Mouse (Mus musculus) liver, embryonic 16.5 days (tissue): ENCODE measurements around the gene Pea15a. TPM values are rescaled to one million over a fixed set of nuclear protein-coding genes. Genes with fewer than 3 reads are reported as not detected.

ENCODE experiments used
- ATAC-seq: fragments of 200-750 bp; cut with Nextera tagmentation; 2 replicates; pipeline ENCODE4 v1.8.0; 2017; ENCODE audit warnings: low read depth, mild to moderate bottlenecking, moderate number of reproducible peaks, moderate library complexity
- H3K27ac ChIP-seq: fragments of 300-500 bp; sonication (generic); 2 replicates; pipeline ENCODE4 v1.5.1; 2014; ENCODE audit warnings: mild to moderate bottlenecking, low read length
- H3K27me3 ChIP-seq: fragments of 300-500 bp; sonication (generic); 2 replicates; pipeline ENCODE4 v1.6.1; 2014; ENCODE audit warnings: low read depth, low read length, mixed read lengths; ENCODE audit not compliant: control insufficient read depth, insufficient read depth
- H3K36me3 ChIP-seq: fragments of 300-500 bp; sonication (generic); 2 replicates; pipeline ENCODE4 v1.6.1; 2014; ENCODE audit warnings: mild to moderate bottlenecking; ENCODE audit not compliant: control insufficient read depth, insufficient read depth
- H3K4me1 ChIP-seq: fragments of 300-500 bp; sonication (generic); 2 replicates; pipeline ENCODE4 v1.6.1; 2014; ENCODE audit warnings: low read depth, low read length, mixed read lengths; ENCODE audit not compliant: control insufficient read depth
- H3K4me2 ChIP-seq: fragments of 300-500 bp; sonication (generic); 2 replicates; pipeline ENCODE4 v1.6.1; 2014; ENCODE audit warnings: low read depth, low read length, mixed read lengths
- H3K4me3 ChIP-seq: fragments of 300-500 bp; sonication (generic); 2 replicates; pipeline ENCODE4 v1.5.1; 2014; ENCODE audit warnings: low read depth, mild to moderate bottlenecking, low read length
- H3K9ac ChIP-seq: fragments of 300-500 bp; sonication (generic); 2 replicates; pipeline ENCODE4 v1.6.1; 2014; ENCODE audit warnings: low read depth, low read length
- H3K9me3 ChIP-seq: fragments of 300-500 bp; sonication (generic); replicated peaks from 2 replicates; pipeline ENCODE4 v1.6.1; 2016; ENCODE audit warnings: low read length; ENCODE audit not compliant: control insufficient read depth
- WGBS: fragments of 180-500 bp; shearing (Covaris S2); extraction: QIAGEN DNeasy Blood & Tissue Kit; methylation state at CpG from one replicate; pipeline ENCODE4 v1.1.7; 2014; ENCODE audit not compliant: insufficient replicate concordance; 5-methylcytosine and 5-hydroxymethylcytosine counted together
- polyA plus RNA-seq: library from polyadenylated mRNA; unstranded; fragments of >200 nt; fragmentation: Nextera tagmentation; extraction: Ambion mirVana; gene quantifications from 2 replicates; pipeline ENCODE4 v1.2.1, GENCODE M21; 2015

Pea15a gene
- polyA plus RNA-seq, 1 experiment from 2014 or later, result 21.5 TPM

GRCm38 (mm10) chr1:172172381-172172780, 34.2 kb downstream of the Pea15a start:
- 91% methylated on average over 21 of the region's 21 CpGs for whole genome bisulfite sequencing
- Histone ChIP-seq H3K27me3 (no peaks in the 10 kb centered on the region), H3K4me3 (no peak overlapping the region), H3K36me3 (peaks cover 59% of the 10 kb centered on the region), H3K9ac (no peak overlapping the region), H3K4me2 (no peak overlapping the region), H3K9me3 (no peaks in the 10 kb centered on the region), H3K27ac (no peak overlapping the region), H3K4me1 (no peaks in the 10 kb centered on the region)
- no peak for ATAC-seq

- Histone ChIP-seq H3K4me2 (no peak overlapping the region), H3K9me3 (no peaks in the 10 kb centered on the region), H3K9ac (no peak overlapping the region), H3K36me3 (peaks cover 62% of the 10 kb centered on the region), H3K4me1 (no peaks in the 10 kb centered on the region), H3K27ac (no peak overlapping the region), H3K4me3 (no peak overlapping the region), H3K27me3 (no peaks in the 10 kb centered on the region)
- ATAC-seq, result no peak
- 86% methylated on average over 5 of the region's 5 CpGs for WGBS
Measured at GRCm38 (mm10) chr1:172169809-172170208, 36.8 kb downstream of the Pea15a start.

DNA sequence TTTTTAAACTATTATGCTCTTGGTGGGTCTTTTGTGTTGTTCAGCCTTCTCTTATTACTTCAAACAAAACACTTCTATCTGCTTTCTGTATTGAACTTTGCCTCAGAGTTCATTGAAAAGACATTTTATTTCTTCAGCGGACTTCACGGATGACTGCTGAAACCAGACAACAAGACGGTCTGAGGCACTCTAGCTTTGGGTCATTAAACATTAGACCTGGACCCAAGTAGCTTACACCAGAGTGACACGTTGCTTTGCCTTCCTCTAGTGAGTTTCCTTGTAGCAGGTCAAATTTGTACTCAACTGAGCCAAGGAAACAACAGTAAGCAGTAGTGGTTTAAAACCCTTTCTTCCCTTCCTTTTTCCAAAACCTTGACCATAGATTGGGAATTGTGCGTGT, 38.7 kb downstream of the Pea15a start:
- peaks cover 46% of the 10 kb centered on the region for H3K36me3 ChIP-seq
- H3K9me3 ChIP-seq, result no peaks in the 10 kb centered on the region
- H3K4me1 ChIP-seq, result no peaks in the 10 kb centered on the region; the same call in 1 of the 2 replicates
- no peak overlapping the region for H3K4me3 ChIP-seq
- H3K27me3 ChIP-seq, result no peaks in the 10 kb centered on the region
- no peak overlapping the region for H3K9ac ChIP-seq
- no peak overlapping the region for H3K27ac ChIP-seq
- no peak for ATAC-seq
- 79% methylated on average over 5 of the region's 5 CpGs for WGBS
- no peak overlapping the region for H3K4me2 ChIP-seq

DNA sequence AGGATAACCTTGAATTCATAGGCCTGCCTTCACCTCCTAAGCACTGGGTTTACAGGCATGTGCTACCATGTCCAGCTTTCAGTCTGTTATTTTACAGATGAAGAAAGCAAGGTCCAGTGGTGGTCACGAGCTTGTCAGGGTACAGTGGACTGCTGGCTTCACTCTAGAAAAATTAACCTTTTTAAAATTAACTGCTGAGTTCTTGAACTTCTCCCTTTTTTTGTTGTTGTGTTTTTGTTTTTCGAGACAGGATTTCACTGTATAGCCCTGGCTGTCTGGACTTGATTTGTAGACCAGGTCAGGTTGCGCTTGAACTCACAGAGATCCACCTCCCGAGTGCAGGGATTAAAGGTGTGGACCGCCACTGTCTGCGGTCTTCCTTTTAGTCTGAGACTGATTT, 43.6 kb downstream of the Pea15a start:
- peaks cover 3% of the 10 kb centered on the region for H3K4me1 ChIP-seq
- no peak for ATAC-seq
- no peak overlapping the region for H3K9ac ChIP-seq
- no peak overlapping the region for H3K27ac ChIP-seq
- H3K27me3 ChIP-seq, result no peaks in the 10 kb centered on the region
- H3K9me3 ChIP-seq, result no peaks in the 10 kb centered on the region
- H3K4me3 ChIP-seq, result no peak overlapping the region
- 75% methylated on average over 6 of the region's 6 CpGs for WGBS
- no peak overlapping the region for H3K4me2 ChIP-seq
- peaks cover 22% of the 10 kb centered on the region for H3K36me3 ChIP-seq

GRCm38 (mm10) chr1:172162009-172162408, 44.6 kb downstream of the Pea15a start:
- H3K27ac ChIP-seq, result no peak overlapping the region
- WGBS, result 87% methylated on average over 1 of the region's 1 CpGs
- no peak overlapping the region for H3K9ac ChIP-seq
- no peak for ATAC-seq
- no peak overlapping the region for H3K4me3 ChIP-seq
- no peaks in the 10 kb centered on the region for H3K27me3 ChIP-seq
- no peak overlapping the region for H3K4me2 ChIP-seq
- peaks cover 3% of the 10 kb centered on the region for H3K4me1 ChIP-seq
- H3K36me3 ChIP-seq, result peaks cover 13% of the 10 kb centered on the region
- H3K9me3 ChIP-seq, result no peaks in the 10 kb centered on the region

DNA sequence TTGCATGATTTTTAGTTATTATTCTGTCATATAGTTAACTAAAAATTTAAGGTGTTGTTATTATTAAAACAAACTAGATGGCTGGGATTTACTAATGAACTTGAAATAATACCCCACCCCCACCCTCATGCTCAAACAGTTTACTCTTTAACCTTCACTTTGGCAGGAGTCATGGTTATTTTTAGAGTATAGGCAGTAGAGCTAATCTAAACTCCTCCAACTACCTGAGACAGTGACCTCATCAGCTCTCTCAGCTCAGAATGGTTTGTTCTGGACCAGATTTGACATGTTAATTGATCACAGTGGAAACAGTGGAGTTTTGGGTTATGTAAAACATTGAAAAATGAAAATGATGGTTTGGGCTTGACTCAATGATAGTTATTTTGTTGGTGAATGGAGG, 46.1 kb downstream of the Pea15a start:
- no peaks in the 10 kb centered on the region for H3K27me3 ChIP-seq
- ATAC-seq, result peak; percentile 69
- peaks cover 7% of the 10 kb centered on the region for H3K36me3 ChIP-seq
- H3K4me3 ChIP-seq, result no peak overlapping the region
- H3K27ac ChIP-seq, result no peak overlapping the region
- no peak overlapping the region for H3K9ac ChIP-seq
- H3K9me3 ChIP-seq, result no peaks in the 10 kb centered on the region
- H3K4me2 ChIP-seq, result no peak overlapping the region
- peaks cover 3% of the 10 kb centered on the region for H3K4me1 ChIP-seq

- no peaks in the 10 kb centered on the region for H3K9me3 ChIP-seq
- peaks cover 7% of the 10 kb centered on the region for H3K36me3 ChIP-seq
- H3K27ac ChIP-seq, result no peak overlapping the region
- peaks cover 3% of the 10 kb centered on the region for H3K4me1 ChIP-seq
- no peak overlapping the region for H3K9ac ChIP-seq
- no peak for ATAC-seq
- WGBS, result 79% methylated on average over 4 of the region's 4 CpGs
- H3K4me3 ChIP-seq, result no peak overlapping the region
- H3K27me3 ChIP-seq, result no peaks in the 10 kb centered on the region
- no peak overlapping the region for H3K4me2 ChIP-seq
Measured at GRCm38 (mm10) chr1:172159970-172160369, 46.6 kb downstream of the Pea15a start.

- WGBS, result 55% methylated on average over 3 of the region's 3 CpGs
- no peaks in the 10 kb centered on the region for H3K27me3 ChIP-seq
- ATAC-seq, result no peak
Measured at GRCm38 (mm10) chr1:172155518-172155917, 51.1 kb downstream of the Pea15a start.

DNA sequence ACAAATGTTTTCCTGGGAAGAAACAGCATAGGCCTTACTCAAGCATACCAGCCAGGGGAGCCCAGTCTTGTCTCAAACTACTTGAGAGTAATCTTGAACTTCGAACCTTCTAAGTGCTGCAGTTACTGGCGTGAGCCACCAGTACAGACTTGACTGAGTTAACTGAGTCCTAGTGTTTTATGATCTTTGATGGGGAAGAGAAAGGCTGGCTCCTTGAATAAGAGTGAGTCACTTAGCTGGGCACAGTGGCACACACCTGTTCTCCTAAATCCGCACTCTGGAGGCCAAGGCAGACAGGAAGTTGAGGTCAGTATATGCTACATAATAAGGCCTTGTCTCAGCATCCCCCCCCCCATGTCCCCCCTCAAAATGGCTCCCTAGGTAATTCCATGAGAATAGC, 52.1 kb downstream of the Pea15a start:
- no peak for ATAC-seq
- H3K36me3 ChIP-seq, result peaks cover 40% of the 10 kb centered on the region
- H3K4me1 ChIP-seq, result peaks cover 11% of the 10 kb centered on the region
- no peak overlapping the region for H3K27ac ChIP-seq
- H3K9ac ChIP-seq, result no peak overlapping the region
- H3K9me3 ChIP-seq, result no peaks in the 10 kb centered on the region
- WGBS, result 79% methylated on average over 3 of the region's 3 CpGs
- H3K4me3 ChIP-seq, result no peak overlapping the region
- no peak overlapping the region for H3K4me2 ChIP-seq
- H3K27me3 ChIP-seq, result no peaks in the 10 kb centered on the region

More at GRCm38 (mm10) chr1:172155518-172155917, 51.1 kb downstream of the Pea15a start:
- no peak overlapping the region for H3K9ac ChIP-seq
- H3K4me1 ChIP-seq, result peaks cover 8% of the 10 kb centered on the region
- no peak overlapping the region for H3K4me3 ChIP-seq
- no peak overlapping the region for H3K27ac ChIP-seq
- H3K9me3 ChIP-seq, result no peaks in the 10 kb centered on the region
- no peak overlapping the region for H3K4me2 ChIP-seq
- peaks cover 35% of the 10 kb centered on the region for H3K36me3 ChIP-seq
